Mouse (Mus musculus): ENCODE data around the gene Pecam1. TPM values are rescaled to one million over a fixed set of nuclear protein-coding genes. Genes with fewer than 3 reads are reported as not detected.

Pecam1 gene
- total and polyA plus RNA-seq, 3 experiments, result 0.93 TPM; not detected in 2

- H3K36me3 ChIP-seq (replicated peaks), result no peaks in the 10 kb centered on the region
- ATAC-seq (ENCODE audit: extremely low read depth, insufficient number of reproducible peaks, low FRiP score, poor library complexity, severe bottlenecking), result no peak
- H3K4me1 ChIP-seq (ENCODE audit: insufficient read depth, low read depth, low read length), result peaks cover 4% of the 10 kb centered on the region
- H3K9me3 ChIP-seq (replicated peaks), result no peaks in the 10 kb centered on the region
- TF ChIP-seq TAL1 (conservative IDR thresholded peaks at IDR 0.05; ENCODE audit: low read depth, low read length) (no peak), GATA1 (IDR thresholded peaks at IDR 0.05; ENCODE audit: borderline replicate concordance, low read length) (no peak), POLR2AphosphoS5 (IDR thresholded peaks at IDR 0.05; ENCODE audit: insufficient replicate concordance, low read depth, low read length) (no peak), CTCF (IDR thresholded peaks at IDR 0.05; ENCODE audit: low read depth, low read length) (no peak), GATA2 (IDR thresholded peaks at IDR 0.05; ENCODE audit: borderline replicate concordance, low read depth, low read length) (no peak)
- no peak overlapping the region for H3K4me3 ChIP-seq (ENCODE audit: low read depth, low read length)
- peaks cover 36% of the 10 kb centered on the region for H3K27me3 ChIP-seq (ENCODE audit: insufficient read depth, low read length)
- DNase-seq (ENCODE audit: low spot score), result no peak
Observed at GRCm38 (mm10) chr11:106670266-106670665, 80.2 kb downstream of the Pecam1 start.

- H3K9me3 ChIP-seq (replicated peaks), result no peaks in the 10 kb centered on the region
- no peaks in the 10 kb centered on the region for H3K36me3 ChIP-seq (replicated peaks)
- ATAC-seq (ENCODE audit: extremely low read depth, insufficient number of reproducible peaks, low FRiP score, poor library complexity, severe bottlenecking) (no peak), DNase-seq (ENCODE audit: low spot score) (no peak)
- H3K27me3 ChIP-seq (ENCODE audit: insufficient read depth, low read length), result peaks cover 35% of the 10 kb centered on the region
- TF ChIP-seq GATA2 (IDR thresholded peaks at IDR 0.05; ENCODE audit: borderline replicate concordance, low read depth, low read length) (no peak), POLR2AphosphoS5 (IDR thresholded peaks at IDR 0.05; ENCODE audit: insufficient replicate concordance, low read depth, low read length) (no peak), GATA1 (IDR thresholded peaks at IDR 0.05; ENCODE audit: borderline replicate concordance, low read length) (no peak), CTCF (IDR thresholded peaks at IDR 0.05; ENCODE audit: low read depth, low read length) (no peak), TAL1 (conservative IDR thresholded peaks at IDR 0.05; ENCODE audit: low read depth, low read length) (no peak)
- H3K4me1 ChIP-seq (ENCODE audit: insufficient read depth, low read depth, low read length), result peaks cover 1% of the 10 kb centered on the region
- no peak overlapping the region for H3K4me3 ChIP-seq (ENCODE audit: low read depth, low read length)
Observed at GRCm38 (mm10) chr11:106669873-106670173, 80.6 kb downstream of the Pecam1 start.

GRCm38 (mm10) chr11:106669102-106669872 lies 81.1 kb downstream of the Pecam1 start:
- ATAC-seq (ENCODE audit: extremely low read depth, insufficient number of reproducible peaks, low FRiP score, poor library complexity, severe bottlenecking), result no peak
- H3K4me1 ChIP-seq (ENCODE audit: insufficient read depth, low read depth, low read length), result no peaks in the 10 kb centered on the region

GRCm38 (mm10) chr11:106668336-106668735 lies 82.1 kb downstream of the Pecam1 start:
- H3K4me3 ChIP-seq (ENCODE audit: low read depth, low read length), result no peak overlapping the region
- no peaks in the 10 kb centered on the region for H3K9me3 ChIP-seq (replicated peaks)
- TF ChIP-seq GATA1 (IDR thresholded peaks at IDR 0.05; ENCODE audit: borderline replicate concordance, low read length) (no peak), CTCF (IDR thresholded peaks at IDR 0.05; ENCODE audit: low read depth, low read length) (no peak), POLR2AphosphoS5 (IDR thresholded peaks at IDR 0.05; ENCODE audit: insufficient replicate concordance, low read depth, low read length) (no peak), TAL1 (conservative IDR thresholded peaks at IDR 0.05; ENCODE audit: low read depth, low read length) (no peak), GATA2 (IDR thresholded peaks at IDR 0.05; ENCODE audit: borderline replicate concordance, low read depth, low read length) (no peak)
- ATAC-seq (ENCODE audit: extremely low read depth, insufficient number of reproducible peaks, low FRiP score, poor library complexity, severe bottlenecking) (no peak), DNase-seq (ENCODE audit: low spot score) (no peak)
- no peaks in the 10 kb centered on the region for H3K36me3 ChIP-seq (replicated peaks)
- H3K4me1 ChIP-seq (ENCODE audit: insufficient read depth, low read depth, low read length), result no peaks in the 10 kb centered on the region
- H3K27me3 ChIP-seq (ENCODE audit: insufficient read depth, low read length), result peaks cover 32% of the 10 kb centered on the region

More at GRCm38 (mm10) chr11:106669102-106669872, 81.1 kb downstream of the Pecam1 start:
- Histone ChIP-seq H3K9me3 (replicated peaks) (no peaks in the 10 kb centered on the region), H3K4me3 (ENCODE audit: low read depth, low read length) (no peak overlapping the region), H3K36me3 (replicated peaks) (no peaks in the 10 kb centered on the region), H3K27me3 (ENCODE audit: insufficient read depth, low read length) (peaks cover 32% of the 10 kb centered on the region)
- TF ChIP-seq GATA1 (IDR thresholded peaks at IDR 0.05; ENCODE audit: borderline replicate concordance, low read length), result no peak
- DNase-seq (ENCODE audit: low spot score), result no peak

- Histone ChIP-seq H3K4me1 (ENCODE audit: insufficient read depth, low read depth, low read length) (no peaks in the 10 kb centered on the region), H3K36me3 (replicated peaks) (no peaks in the 10 kb centered on the region), H3K9me3 (replicated peaks) (no peaks in the 10 kb centered on the region), H3K27me3 (ENCODE audit: insufficient read depth, low read length) (peaks cover 32% of the 10 kb centered on the region), H3K4me3 (ENCODE audit: low read depth, low read length) (no peak overlapping the region)
- no peak for TF ChIP-seq POLR2AphosphoS5 (IDR thresholded peaks at IDR 0.05; ENCODE audit: insufficient replicate concordance, low read depth, low read length)
- TF ChIP-seq TAL1 (conservative IDR thresholded peaks at IDR 0.05; ENCODE audit: low read depth, low read length), result no peak
- ATAC-seq (ENCODE audit: extremely low read depth, insufficient number of reproducible peaks, low FRiP score, poor library complexity, severe bottlenecking) (no peak), DNase-seq (ENCODE audit: low spot score) (no peak)
Observed at GRCm38 (mm10) chr11:106667855-106668254, 82.6 kb downstream of the Pecam1 start.

- DNase-seq (ENCODE audit: low spot score) (no peak), ATAC-seq (ENCODE audit: extremely low read depth, insufficient number of reproducible peaks, low FRiP score, poor library complexity, severe bottlenecking) (no peak)
- Histone ChIP-seq H3K27me3 (ENCODE audit: insufficient read depth, low read length) (peaks cover 27% of the 10 kb centered on the region), H3K36me3 (replicated peaks) (no peaks in the 10 kb centered on the region), H3K4me3 (ENCODE audit: low read depth, low read length) (no peak overlapping the region), H3K4me1 (ENCODE audit: insufficient read depth, low read depth, low read length) (no peaks in the 10 kb centered on the region), H3K9me3 (replicated peaks) (no peaks in the 10 kb centered on the region)
- TF ChIP-seq CTCF (IDR thresholded peaks at IDR 0.05; ENCODE audit: low read depth, low read length) (no peak), TAL1 (conservative IDR thresholded peaks at IDR 0.05; ENCODE audit: low read depth, low read length) (no peak), GATA1 (IDR thresholded peaks at IDR 0.05; ENCODE audit: borderline replicate concordance, low read length) (no peak), GATA2 (IDR thresholded peaks at IDR 0.05; ENCODE audit: borderline replicate concordance, low read depth, low read length) (no peak), POLR2AphosphoS5 (IDR thresholded peaks at IDR 0.05; ENCODE audit: insufficient replicate concordance, low read depth, low read length) (no peak)
Observed at GRCm38 (mm10) chr11:106666470-106667107, 83.8 kb downstream of the Pecam1 start.

Data from G1E (cell line).